Mouse (Mus musculus) fibroblast of lung, adult 2 months (primary cell): ENCODE results near the gene Olfr1036.
"Not testable (repeated sequence)": the region's sequence is repeated elsewhere in the genome, so short reads cannot be mapped to it uniquely, and the experiment has no call there.

Experiments used
- DNase-seq: peaks from one replicate; pipeline ENCODE4 v3.0.0-alpha.2; 2011; ENCODE audit warnings: low read depth

The Olfr1036 gene

GRCm38 (mm10) chr2:86073692-86074091, at the start of gene Olfr1036:
Olfr1036 (plus strand) TSS chr2:86073992.
- DNase-seq, result not testable (repeated sequence)

- DNase-seq, result no peak
These were observed 28.2 kb upstream of the Olfr1036 start, which contains the start of gene Olfr1034 for GRCm38 (mm10) chr2:86045561-86045960. Olfr1034 (plus strand) TSS chr2:86045861.

GRCm38 (mm10) chr2:86050777-86051176, 23.0 kb upstream of the Olfr1036 start:
- DNase-seq, result not testable (repeated sequence)

GRCm38 (mm10) chr2:86063766-86064165, 10.0 kb upstream of the Olfr1036 start:
- DNase-seq, result not testable (repeated sequence)

- DNase-seq, result no peak
These were observed 3.6 kb upstream of the Olfr1036 start for GRCm38 (mm10) chr2:86070189-86070588.

- DNase-seq, result not testable (repeated sequence)
These were observed 6.7 kb downstream of the Olfr1036 start for GRCm38 (mm10) chr2:86080478-86080877.

- DNase-seq, result no peak
These were observed 13.5 kb downstream of the Olfr1036 start, which contains the start of gene Olfr1037 for GRCm38 (mm10) chr2:86087285-86087684. Olfr1037 (minus strand) TSS chr2:86087385.
